Mouse (Mus musculus): ENCODE results near the gene Sik3.

The Sik3 gene

DNA sequence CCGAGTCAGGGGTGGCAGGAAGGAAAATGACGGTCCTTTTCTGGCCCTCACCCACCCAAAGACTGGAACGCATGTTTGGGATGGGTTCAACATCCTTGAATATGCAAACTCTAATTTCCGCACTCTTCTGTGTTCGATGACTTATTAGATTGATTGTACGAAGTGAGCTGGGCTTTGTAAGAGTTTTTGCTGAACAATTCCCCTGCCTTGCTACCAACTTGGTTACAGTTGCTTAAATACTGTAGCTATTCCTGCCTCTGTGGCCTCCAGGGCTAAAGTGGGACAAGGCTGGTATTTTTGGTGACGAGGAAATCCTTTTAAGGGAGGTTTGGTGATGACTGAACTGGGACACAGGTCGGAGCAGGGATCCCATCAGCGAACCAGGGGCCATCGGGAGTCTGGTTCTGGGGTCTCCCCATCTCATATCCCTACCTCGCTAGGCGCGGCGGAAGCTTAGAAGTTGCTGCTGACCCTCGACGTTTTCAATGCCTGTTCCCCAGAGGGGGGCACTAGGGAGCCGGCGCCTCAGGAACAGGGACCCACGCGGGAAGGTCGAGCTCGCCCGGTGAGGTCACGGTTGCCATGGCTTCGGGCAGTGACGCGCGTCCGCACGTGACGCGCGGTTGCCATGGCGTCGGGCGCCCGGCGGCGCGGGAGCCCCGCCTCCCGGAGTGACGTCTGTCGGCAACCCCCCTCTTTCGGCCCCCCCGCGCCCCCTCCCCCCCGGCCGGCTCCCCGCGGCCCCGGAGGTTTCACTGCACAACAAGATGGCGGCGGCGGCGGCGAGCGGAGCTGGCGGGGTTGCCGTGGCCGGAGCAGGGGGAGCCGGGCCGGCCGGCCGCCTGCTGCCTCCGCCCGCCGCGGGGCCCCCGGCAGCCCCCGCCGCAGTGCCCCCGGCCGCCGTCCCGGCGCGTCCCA, at the start of gene Sik3, which contains the start of gene Pafah1b2:
Gene Sik3, plus strand, starts transcription at position 730 of the 918 bp plus-strand sequence.
Gene Pafah1b2, minus strand, starts transcription at position 600 of the 918 bp plus-strand sequence.
- peak; percentile 95 for DNase-seq (ENCODE audit: low read depth)

DNA sequence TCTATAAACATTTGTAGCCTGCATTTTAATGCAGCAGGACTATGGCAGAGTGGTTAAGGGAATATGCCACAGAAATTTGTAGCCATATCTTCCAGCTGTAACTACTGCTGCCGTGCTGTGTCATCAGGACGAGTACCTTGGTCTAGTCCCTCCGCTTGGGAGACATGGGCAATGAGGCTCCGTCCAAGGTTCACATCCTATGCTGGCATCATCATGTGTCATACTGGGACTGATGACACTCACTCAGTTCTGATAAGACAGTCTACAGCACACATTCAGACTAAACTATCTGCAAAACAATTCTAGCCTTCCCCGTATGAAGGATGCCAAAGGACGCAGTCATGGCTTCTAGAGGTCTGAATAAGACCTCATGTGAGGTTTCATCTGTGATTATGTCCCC, 49.0 kb upstream of the Sik3 start:
- DNase-seq (ENCODE audit: low read depth): no peak

DNA sequence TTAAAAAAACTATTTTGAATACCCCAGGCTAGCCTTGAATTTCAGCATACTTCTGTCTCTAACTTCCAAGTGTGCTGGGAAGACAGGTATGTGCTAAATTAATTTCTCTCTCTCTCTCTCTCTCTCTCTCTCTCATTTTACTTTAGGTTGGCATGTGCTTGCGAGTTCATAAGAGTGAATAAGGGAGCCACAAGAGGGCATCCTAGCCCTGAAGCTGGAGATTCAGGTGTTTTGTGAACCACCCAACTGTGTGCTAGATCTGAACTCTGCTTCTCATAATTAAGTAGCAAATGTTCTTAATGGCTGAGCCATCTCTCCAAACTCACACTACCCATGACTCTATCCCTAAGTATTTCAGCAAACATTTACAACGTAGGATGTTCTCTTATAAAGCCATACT, 35.7 kb upstream of the Sik3 start:
- peak; percentile 57 for DNase-seq (ENCODE audit: low read depth)

DNA sequence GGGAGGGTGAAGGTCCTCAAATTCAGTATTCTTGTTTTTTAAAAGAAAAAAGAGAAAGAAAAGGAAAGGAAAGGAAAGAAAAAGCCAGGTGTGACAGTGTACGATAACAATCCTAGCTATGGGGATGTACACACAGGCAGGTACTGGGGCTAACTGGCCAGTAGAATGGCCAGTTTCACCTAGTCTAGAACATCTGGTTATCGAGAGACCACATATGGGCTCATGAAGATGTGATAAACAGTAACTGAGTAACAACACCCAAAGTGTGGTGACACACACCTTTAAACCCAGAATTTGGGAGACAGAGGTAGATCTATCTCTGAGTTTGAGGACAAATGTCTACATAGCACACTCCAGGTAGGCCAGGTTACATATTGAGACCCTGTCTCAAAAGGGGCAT, 32.8 kb upstream of the Sik3 start:
- no peak for DNase-seq (ENCODE audit: low read depth)

DNA sequence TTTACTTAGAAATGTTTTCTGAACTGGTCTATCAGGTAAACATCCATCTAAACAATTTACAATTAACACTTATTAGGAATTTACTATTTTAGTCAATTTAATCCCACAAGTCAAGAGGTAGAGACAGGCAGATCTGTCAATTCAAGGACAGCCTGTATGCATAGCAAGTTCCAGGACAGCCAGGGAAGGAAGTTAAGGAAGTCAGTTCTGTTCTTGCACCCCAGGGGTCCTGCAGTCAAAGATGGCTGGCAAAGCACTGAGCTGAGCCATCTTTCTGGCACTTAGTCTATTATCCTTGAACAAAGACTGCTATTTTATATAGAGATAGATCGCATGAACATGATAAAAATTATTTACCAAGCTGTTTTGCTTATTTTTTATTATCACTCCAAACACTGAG, 32.0 kb upstream of the Sik3 start:
- no peak for DNase-seq (ENCODE audit: low read depth)

DNA sequence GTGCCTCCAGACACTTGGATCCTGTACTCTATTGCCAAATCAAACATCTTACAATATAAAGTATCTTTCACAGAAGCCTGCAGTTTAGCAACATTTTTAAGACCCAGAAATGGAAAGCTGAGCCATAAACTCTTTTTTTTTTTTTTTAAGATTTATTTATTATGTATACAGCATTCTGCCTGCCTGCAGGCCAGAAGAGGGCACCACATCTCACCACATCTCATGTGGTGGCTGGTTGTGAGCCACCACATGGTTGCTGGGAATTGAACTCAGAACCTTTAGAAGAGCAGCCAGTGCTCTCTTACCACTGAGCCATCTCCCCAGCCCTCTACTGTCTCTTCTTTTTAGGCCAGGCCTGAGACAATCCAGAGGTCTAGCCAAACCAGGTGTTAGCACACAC, 31.3 kb upstream of the Sik3 start:
- DNase-seq (ENCODE audit: low read depth): peak; percentile 54

DNA sequence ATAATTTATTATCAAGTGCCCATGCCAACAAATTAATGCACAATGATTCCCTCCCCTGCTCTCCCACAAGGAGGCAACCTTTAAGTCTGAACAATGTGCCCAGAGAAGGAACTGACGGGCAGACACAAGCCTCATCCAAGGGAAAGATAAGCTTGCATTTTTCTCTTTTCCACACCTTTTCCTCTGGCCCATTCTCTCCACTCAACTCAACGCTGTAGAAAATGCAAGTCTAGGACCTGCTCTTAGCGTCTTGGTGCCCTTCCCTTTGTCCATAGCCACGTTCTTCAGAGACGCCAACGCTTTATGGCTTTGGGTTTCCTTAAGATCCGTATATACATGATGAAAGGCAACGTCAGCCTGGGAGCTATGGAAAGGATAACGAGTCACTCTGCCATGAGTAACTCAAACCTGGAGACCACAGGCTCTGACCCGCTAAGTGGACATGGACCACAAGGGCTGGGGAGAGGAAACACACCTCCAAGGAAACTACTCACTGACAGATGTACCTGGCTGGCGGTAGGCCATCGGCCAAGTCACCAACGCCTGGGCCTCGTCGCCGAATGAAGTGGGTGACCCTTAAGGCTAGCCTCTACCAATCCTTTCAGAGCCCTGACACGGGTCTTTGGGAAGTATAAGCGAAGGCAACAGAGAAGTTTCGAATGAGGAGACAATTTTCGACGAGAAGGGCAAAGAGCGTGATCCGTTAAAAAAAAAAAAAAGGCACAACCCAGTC, 28.8 kb upstream of the Sik3 start:
- DNase-seq (ENCODE audit: low read depth): peak; percentile 55

DNA sequence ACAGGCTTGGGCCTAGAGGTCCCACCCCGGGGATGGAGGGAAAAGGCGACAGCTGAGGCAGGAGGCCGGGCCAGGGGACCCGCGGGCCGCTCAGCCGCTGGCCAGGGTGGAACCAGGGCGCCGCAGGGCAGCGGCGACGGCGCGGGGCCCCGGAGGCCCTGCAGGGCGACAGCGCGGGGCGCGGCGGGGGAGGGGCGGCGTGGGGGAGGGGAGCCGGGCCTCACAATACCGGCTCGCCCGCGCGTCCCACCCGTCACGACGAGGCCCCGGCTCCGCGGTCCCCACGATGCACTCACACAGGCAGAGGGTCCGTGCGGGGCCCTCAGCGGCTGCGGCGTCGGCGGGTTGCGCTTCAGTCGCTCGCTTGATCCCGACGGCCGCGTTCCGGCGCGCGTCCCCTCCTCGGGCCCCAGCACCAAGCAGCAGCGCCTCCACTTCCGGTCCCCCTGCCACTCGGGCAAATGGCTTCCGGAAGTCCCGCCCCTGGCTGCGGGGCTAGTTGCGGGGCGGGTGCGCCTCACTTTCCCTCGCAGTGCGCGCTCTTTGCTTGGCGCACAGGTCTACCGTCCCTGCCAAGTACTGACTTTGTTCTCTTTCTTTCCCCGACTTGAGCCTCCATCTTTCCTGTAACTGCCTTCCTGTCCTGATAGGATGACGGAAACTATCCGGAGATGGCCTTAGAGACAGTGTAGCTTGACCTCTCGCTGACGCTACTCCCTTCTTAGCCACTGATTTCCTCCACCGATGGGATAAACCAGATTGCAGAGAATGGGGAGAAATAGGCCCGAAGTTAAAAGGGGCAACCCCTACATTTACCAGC, 28.0 kb upstream of the Sik3 start:
- DNase-seq (ENCODE audit: low read depth): peak; percentile 91

DNA sequence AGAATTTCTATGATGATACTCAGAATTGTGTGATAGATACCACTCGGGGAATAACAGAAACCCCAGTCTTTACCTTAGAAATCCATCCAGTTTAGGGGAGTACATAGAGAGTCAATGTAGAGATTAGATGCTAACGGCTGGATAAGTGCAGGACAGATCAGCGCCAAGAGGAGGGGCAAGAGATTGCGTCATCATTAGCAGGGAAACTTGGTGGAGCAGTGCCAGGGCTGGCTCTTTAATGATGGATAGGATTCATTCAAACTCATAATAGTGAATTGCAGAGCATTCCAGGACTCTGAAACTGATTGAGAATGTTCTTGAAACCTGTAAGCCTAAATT, 27.4 kb upstream of the Sik3 start:
- no peak for DNase-seq (ENCODE audit: low read depth)

DNA sequence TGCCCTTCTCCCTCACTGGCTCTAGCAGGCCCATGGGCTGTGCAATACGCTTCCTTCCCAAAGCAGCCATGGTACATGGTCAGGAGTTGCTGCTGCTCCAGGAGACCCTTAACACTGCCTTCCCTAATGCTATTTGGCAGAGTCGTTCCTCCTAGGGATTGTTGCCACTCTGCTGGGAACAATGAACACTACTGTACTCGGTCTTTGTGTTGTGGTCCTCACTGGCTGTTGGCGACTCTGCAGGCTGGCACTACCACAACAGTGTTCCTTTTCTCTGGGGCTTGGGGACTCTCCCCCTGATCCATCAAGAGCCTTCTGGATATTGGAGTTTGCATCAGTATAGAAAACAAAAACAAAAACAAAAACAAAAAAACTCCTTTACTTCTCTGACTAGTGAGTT, 13.6 kb upstream of the Sik3 start:
- DNase-seq (ENCODE audit: low read depth): no peak

DNA sequence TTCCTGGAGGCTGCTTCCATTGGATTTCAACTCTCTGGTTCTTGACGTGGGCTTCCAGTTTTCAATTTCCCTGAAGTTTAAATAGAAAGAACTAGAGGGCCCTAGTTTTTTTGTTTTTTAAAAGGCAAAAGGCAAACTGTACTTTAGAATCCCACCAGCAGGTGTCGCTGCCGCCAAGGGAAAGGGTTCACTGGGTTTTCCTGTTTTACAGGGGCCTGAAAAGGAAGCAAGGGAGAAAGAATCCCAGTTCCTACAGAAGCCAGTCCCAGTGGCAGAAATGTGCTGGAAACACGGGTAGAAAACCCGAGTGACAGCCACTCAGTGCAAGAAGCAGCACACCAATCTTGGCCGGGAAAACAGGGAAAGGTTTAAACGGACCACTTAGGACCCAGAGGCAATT, 8.9 kb upstream of the Sik3 start:
- peak; percentile 83 for DNase-seq (ENCODE audit: low read depth)

DNA sequence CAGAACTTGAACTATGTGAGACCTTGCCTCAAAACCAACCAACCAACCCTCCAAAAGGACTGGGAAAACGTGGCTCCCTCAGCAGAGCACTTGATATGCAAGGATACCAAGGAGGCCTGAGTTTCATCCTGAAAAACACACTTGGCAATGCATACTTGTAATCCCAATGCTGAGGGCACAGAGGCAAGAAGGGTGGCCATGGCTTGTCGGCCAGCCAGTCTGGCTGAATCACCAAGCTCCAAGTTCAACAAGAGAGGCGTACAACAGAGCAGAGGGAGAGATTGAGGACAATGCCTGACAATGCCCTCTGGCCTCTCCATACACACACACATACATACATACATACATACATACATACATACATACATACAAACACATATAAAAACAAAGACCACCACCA, 8.1 kb upstream of the Sik3 start:
- DNase-seq (ENCODE audit: low read depth): no peak

DNA sequence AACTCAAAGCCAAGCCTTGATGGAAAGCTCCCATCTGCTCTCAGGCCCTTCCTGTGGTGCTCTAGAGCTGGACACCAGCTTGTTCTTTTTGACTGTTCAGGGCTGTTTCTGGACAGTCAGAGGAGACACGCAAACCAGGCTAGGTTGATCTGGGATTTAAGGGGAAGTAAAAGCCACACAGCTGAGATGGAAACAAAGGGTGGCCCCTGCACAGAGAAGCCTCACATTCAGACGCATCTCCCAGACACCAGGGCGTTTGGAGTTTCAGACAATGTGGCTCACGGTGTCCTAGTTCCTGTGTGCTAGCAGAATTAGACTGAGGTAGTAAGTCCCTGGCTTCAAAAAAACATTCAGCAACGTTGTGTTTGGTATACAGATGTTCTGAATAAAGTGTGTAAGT, 6.4 kb upstream of the Sik3 start:
- no peak for DNase-seq (ENCODE audit: low read depth)

DNA sequence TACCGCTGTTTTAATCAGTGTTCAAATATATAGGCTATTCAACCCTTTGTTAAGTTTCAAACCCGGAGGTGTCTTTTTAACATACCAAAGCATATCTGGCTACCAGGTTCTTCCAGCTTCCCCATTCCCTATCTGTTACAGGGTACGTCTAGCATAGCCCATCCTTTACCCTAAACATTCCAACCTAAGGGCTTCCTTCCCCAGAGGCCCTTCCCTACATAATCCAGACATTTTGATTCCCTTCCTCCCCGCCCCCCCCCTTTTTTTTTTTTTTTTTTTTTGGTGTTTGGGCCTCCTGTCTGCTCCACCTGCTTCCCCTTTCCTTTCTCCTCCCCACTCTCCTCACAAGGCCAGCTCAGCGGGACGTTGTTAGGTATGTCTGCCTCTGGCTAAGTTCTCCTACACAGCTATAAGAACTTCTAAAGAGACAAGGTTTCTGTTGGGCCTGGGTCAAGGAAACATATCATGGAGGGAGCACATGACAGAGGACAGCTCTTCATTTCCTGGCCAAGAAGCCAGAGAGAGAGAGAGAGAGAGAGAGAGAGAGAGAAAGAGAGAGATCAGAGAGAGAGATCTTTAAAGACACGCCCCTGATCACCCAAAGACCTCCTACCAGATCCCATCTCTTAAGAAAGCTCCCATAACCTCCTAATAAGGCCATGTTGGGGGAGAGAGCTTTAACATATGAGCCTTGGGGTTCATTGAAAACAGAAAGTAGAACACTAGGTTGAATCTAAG, 3.5 kb upstream of the Sik3 start:
- no peak for DNase-seq (ENCODE audit: low read depth)

DNA sequence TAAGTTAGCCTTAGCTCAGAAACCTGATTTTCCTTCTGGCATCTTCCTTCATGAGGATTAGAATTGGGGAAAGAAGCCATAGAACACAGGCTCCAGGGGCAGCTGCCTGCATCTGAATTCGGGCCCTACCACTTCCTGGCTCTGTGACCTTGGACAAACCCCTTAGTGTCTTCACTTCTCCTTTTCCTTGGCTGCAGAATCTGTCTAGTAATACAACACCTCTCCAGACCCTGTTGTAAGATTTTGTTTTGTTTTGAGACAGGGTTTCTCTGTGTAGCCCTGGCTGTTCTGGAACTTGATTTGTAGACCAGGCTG, 3.0 kb upstream of the Sik3 start:
- no peak for DNase-seq (ENCODE audit: low read depth)

DNA sequence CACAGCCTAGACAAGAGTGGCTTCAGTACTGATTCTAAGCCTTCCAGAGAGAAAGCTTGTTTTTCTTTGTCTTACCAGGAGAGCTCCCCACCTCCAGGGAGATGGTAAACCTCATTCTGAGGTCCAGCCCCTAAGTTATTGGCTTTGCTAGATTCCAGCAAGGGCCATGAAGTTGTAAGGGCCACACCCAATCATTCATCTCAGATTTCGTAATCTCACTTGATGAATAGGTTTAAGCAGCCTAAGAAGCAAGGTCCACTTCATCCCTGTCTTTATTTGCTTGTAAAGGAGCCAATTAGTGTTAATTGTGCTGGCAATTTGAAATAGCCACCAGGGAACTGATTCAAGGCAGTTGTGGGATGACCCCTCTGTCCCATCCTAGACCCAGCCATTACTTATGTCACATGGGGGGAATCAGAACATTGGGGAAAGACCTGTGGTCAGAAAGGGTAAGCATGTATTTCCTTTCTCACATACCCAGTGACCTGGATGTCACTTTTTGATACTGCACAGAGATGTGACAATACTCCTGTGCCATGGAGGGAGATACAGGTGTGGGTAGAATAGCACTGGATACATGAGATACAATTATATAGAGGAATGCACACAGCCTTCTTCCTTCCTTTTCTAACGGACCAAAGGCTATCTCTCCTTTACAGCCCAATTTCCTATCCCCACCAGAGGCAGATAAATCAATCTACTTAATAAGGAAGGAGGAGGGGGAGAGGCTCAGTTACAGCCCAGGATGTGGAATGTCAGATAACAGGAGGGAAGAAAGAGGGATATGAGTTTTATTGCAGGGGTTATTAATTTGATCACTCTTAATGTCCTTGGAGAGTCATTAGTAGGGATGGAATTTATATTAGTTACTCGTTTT, 1.3 kb upstream of the Sik3 start:
- peak; percentile 25 for DNase-seq (ENCODE audit: low read depth)

DNA sequence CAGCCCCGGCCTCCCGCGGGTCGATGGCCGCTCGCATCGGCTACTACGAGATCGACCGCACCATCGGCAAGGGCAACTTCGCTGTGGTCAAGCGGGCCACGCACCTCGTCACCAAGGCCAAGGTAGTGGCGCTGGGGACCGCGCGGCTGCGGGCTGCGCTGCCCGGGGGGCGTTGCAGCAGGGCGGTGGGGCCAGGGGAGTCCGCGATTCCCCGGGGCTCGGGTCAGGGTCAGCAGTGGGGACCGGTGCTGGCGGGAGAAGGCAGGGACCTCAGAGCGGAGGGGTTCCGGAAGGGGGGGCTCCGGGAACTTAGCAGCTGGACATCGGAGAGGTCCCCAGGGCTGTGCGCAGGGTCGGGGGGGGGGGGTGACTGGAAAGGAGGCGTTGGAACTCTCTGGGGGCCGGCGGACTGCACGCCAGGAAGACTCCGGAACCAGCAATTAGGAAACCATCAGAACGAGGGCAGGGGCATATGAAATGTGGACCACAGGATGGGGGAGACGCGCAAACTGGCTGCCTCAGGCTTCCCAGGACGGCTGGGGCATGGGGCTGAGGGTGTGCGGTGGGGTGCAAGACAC, 478 bp downstream of the Sik3 start:
- DNase-seq (ENCODE audit: low read depth): peak; percentile 52

DNA sequence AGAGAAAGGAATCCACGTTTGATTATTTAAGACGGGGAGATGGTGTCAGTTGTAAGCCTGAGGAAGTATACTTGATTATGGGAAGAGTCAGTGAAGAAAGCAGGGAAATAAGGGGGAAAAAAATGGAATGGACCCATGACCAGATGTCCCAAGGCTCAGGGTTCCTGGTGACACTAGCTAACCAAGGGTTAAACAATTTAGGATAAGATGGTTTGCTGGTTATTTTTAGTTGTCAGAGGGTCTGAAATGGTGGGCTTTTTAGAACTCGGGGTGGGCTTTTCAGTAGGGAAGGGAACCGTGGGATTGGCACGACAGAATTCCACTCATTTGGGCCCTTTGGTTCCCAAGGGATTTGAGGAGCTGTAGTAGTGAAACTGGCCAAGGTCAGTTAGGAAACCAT, 996 bp downstream of the Sik3 start:
- no peak for DNase-seq (ENCODE audit: low read depth)

DNA sequence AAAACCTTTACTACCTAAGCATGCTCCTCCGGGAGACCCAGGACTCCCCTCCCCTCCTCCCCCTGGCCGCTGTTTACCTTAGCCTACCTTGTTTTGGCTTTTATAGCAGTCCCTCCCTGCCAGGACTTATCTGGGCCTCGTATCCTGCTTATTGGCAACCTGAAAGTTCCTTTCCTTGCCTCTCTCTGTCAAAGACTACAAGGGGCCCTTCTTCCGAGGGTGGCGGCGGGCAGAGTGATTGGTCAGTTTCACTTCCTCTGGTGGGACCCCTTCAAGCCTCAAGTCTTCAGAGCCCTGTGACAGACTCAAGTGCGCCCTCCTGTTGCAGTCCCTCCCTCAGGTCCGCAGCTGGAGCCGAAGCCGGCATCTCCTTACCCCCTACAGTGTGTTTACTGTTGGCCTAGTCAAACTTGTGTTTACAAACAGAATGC, 1.6 kb downstream of the Sik3 start:
- DNase-seq (ENCODE audit: low read depth): peak; percentile 59

DNA sequence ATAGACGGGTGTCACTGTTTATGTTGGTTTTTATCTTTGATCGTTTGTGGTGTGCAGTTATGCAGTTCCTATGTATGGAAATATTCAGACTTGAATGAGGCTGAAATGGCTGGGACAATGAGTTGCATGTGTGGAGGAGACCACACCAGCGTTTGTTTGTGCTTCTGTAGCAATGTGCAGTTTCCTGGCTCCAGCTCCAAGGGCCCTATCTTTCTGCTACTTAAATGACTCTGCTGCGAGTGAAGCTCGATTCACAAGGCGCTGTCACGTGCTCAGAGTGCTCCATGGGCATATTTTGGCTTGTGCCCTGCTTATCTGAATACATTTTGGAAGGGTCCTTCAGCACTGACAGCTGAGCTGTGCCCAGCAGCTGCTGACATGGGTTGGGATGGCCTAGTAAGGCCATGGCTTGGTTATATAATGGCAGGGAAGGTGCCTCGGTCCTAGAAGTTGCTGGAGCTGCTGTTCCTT, 2.5 kb downstream of the Sik3 start:
- peak; percentile 73 for DNase-seq (ENCODE audit: low read depth)

Data from naive thymus-derived CD4-positive, alpha-beta T cell, adult 2 months (primary cell).